Mouse (Mus musculus) liver, postnatal 0 days (tissue): ENCODE measurements around the gene Car5b.

ENCODE experiments used
- CTCF ChIP-seq: sonication (generic); IDR thresholded peaks from 2 replicates; pipeline ENCODE4 v1.5.1; 2016; ENCODE audit warnings: antibody characterized with exemption, low read depth
- EP300 ChIP-seq: IDR thresholded peaks from 2 replicates; pipeline ENCODE4 v1.6.1; 2016; ENCODE audit warnings: antibody characterized with exemption, low read depth, mild to moderate bottlenecking

GRCm38 (mm10) chrX:164055726-164056125 is 27.9 kb upstream of the Car5b start:
- no peak for TF ChIP-seq CTCF
- TF ChIP-seq EP300, result peak; percentile 38; the same call in 1 of the 2 replicates
